Mouse (Mus musculus): ENCODE measurements around the gene Ngef. TPM values are rescaled to one million over a fixed set of nuclear protein-coding genes. Genes with fewer than 3 reads are reported as not detected.

The Ngef gene
- polyA plus RNA-seq (2017; shearing (Covaris generic)), result not detected

DNA sequence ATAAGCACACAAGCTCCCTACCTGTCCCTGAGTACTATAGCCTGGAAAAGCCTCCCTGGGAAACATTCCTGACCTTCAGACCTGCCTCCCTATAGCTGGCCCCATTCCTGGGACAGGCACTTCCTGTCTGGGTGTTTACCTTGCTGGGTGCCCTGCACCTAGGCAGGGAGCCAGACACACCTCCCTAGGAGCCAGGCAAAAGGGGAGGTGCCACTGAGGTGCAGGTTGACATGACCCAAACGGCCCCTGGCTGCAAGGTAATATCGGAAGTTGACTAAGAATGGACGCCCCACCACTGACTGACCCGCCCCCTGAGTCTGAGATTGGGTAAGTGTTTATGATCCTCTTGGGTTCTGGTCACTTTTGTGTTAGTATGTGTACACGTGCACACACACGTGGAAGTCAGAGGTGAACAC, at the start of gene Ngef:
Gene Ngef, minus strand, starts transcription at position 71 of the 416 bp plus-strand sequence.

DNA sequence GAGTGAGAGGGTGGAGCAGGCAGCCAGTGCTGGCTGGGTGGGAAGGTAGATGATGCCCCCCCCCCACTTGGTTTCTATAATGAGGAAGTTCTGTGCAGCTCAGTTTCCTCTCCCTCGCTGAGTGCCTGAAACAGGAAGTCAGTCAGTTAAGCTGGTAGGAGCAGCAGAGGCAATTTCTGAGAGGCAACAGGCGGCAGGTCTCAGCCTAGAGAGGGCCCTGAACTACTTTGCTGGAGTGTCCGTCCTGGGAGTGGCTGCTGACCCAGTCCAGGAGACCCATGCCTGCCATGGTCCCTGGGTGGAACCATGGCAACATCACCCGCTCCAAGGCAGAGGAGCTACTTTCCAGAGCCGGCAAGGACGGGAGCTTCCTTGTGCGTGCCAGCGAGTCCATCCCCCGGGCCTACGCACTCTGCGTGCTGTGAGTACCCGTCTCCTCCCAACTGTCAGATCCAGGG, 46.6 kb upstream of the Ngef start, which contains the start of gene Inpp5d:
Gene Inpp5d, plus strand, starts transcription at position 102 of the 458 bp plus-strand sequence.

DNA sequence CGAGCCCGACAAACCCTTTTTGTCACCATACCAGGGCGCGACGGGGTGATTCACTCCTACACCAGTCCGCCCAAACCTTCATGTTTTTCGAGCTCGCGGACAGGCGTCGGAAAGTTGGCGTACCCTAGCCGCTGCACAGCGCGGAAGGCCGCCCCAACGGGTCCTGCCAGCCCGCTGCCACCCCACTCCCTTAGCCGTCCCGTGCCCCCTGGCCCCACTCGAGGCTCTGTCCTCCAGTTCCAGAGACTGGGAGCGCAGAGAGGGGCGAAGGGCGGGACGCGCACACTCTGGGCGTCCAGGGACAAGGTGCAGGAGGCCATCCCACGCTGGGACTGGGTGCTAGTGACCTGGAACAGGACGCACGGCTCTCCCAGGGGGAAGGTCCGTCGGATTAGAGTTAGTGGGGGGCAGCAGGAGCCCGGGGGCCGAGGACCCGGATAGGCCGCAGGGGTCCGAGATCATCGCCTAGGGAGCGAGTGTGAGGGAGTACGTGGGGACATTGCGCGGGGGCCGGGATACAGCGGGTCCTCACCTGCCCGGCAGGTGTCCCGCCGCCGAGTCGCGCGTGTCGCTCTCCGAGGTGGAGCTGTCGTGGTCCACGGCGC, 64.0 kb downstream of the Ngef start, which contains the start of gene Neu2:
Gene Neu2, plus strand, starts transcription at position 329 of the 605 bp plus-strand sequence.

DNA sequence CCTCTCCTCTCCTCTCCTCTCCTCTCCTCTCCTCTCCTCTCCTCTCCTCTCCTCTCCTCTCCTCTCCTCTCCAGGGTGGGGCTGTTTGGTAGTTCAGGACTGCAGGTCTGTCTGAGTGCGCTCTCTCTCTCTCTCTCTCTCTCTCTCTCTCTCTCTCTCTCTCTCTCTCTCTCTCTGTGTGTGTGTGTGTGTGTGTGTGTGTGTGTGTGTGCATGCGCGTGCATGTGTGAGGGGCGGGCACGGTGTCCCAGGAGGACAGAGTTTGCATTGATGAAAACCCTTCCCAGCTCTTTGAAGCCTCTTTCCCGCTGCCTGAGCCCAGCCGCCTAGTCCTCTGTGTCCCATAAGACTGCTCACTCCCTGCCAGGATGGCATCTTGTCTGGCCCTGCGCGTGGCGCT, 103.7 kb downstream of the Ngef start, which contains the start of gene Snorc:
Gene Snorc, plus strand, starts transcription at position 301 of the 400 bp plus-strand sequence.

Other genes with a start within 250 kb of the Ngef start
- gene Gigyf2, start 246.9 kb downstream of the Ngef start, polyA plus RNA-seq (2017; shearing (Covaris generic)), result 66.9 TPM
- gene Kcnj13, start 179.1 kb downstream of the Ngef start, polyA plus RNA-seq (2017; shearing (Covaris generic)), result 0.32 TPM
- gene Snorc, start 103.6 kb downstream of the Ngef start, polyA plus RNA-seq (2017; shearing (Covaris generic)), result not detected
- gene Neu2, start 64.0 kb downstream of the Ngef start, polyA plus RNA-seq (2017; shearing (Covaris generic)), result not detected
- 175 TPM for gene Inpp5d, start 46.4 kb upstream of the Ngef start, polyA plus RNA-seq (2017; shearing (Covaris generic))
- gene Atg16l1, start 182.0 kb upstream of the Ngef start, polyA plus RNA-seq (2017; shearing (Covaris generic)), result 59.8 TPM
- gene Sag, start 229.8 kb upstream of the Ngef start, polyA plus RNA-seq (2017; shearing (Covaris generic)), result 6.2 TPM

All from CD4-positive, CD25-positive, alpha-beta regulatory T cell (primary cell).